In the genomic region with DNA sequence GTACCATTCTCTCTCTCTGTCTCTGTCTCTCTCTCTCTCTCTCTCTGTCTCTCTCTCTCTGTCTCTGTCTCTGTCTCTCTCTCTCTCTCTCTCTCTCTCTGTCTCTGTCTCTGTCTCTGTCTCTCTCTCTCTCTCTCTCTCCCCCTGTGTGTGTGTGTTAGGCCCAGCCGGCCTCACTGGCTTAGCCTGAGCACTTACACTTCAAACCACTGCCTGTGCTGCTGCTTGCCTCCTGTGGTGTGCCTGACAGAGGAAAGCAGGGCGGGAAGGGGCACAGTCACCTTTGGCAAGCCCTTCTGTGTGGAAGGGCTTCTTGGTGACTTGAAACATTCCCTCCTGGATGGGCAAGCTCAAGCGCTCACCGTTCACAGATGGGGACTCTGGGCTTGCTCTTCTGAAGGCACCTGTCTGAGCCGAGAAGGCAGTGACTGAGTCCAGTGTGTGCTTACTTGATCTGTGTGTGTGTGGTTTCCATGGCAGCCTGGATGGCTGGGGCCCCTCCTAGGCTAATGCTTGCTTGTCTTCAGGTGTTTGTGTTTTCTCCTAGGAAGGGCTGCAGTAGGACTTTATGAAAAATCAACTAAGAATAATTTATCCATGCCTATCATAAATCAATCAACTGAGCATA, we compare ENCODE assay signal across 12 mouse cellular contexts. TPM values are rescaled to one million over a fixed set of nuclear protein-coding genes. Genes with fewer than 3 reads are reported as not detected.
A peak's percentile ranks its signal among the peaks of the same experiment; 100 is the strongest.
DNase-seq lines count a peak whose midpoint lies in the region; ATAC-seq and TF ChIP-seq lines count a peak whose summit lies in the region.
"Had no signal": no experiment of that assay in that cellular context is flagged by ENCODE, and none has a peak within 500 bp of the region (broad histone marks: within the 10 kb centered on the region; RNA-seq: fewer than 3 reads in every experiment).

No protein-coding gene starts in this region.

- H3K4me3 ChIP-seq in forebrain, embryonic 10.5 days, result no peak overlapping the region
- no peak overlapping the region for H3K4me3 ChIP-seq in forebrain, embryonic 11.5 days (ENCODE audit: low read depth, low read length)
- H3K4me3 ChIP-seq in midbrain, embryonic 10.5 days, result no peak overlapping the region
- no peak overlapping the region for H3K4me3 ChIP-seq in midbrain, postnatal 0 days (ENCODE audit: low read depth, low read length)
- H3K4me3 ChIP-seq in liver, embryonic 12.5 days, result no peak overlapping the region
- no peak overlapping the region for H3K4me3 ChIP-seq in stomach, postnatal 0 days (ENCODE audit: low read depth, low read length)
- H3K4me3 ChIP-seq: hindbrain, embryonic 13.5 days; midbrain, embryonic 12.5 days had no signal

- H3K4me2 ChIP-seq in forebrain, embryonic 11.5 days (ENCODE audit: low read depth, low read length, severe bottlenecking), result no peak overlapping the region
- H3K4me2 ChIP-seq in midbrain, postnatal 0 days (ENCODE audit: low read depth, low read length, poor library complexity, severe bottlenecking), result no peak overlapping the region
- H3K4me2 ChIP-seq in liver, embryonic 12.5 days, result peak overlapping the region; percentile 57
- H3K4me2 ChIP-seq in stomach, postnatal 0 days (replicated peaks; ENCODE audit: low read depth), result no peak overlapping the region
- H3K4me2 ChIP-seq: hindbrain, embryonic 13.5 days; midbrain, embryonic 12.5 days had no signal

- no peak for ATAC-seq in forebrain, embryonic 11.5 days (replicated peaks; ENCODE audit: low FRiP score)
- ATAC-seq in midbrain, postnatal 0 days (ENCODE audit: low FRiP score), result no peak
- ATAC-seq in liver, embryonic 12.5 days, result peak; percentile 81
- peak; percentile 49; the same call in 1 of the 2 replicates for ATAC-seq in stomach, postnatal 0 days (ENCODE audit: low FRiP score, low TSS enrichment)
- ATAC-seq in frontal cortex, adult (ENCODE audit: low TSS enrichment), result no peak

- peaks cover 26% of the 10 kb centered on the region for H3K4me1 ChIP-seq in forebrain, embryonic 10.5 days
- no peaks in the 10 kb centered on the region for H3K4me1 ChIP-seq in forebrain, embryonic 11.5 days (replicated peaks; ENCODE audit: control insufficient read depth, insufficient read depth, low read length)
- H3K4me1 ChIP-seq in midbrain, embryonic 10.5 days, result peaks cover 11% of the 10 kb centered on the region
- H3K4me1 ChIP-seq in midbrain, postnatal 0 days (ENCODE audit: insufficient read depth, low read length), result 0 out of 2 replicates have a peak, but pooled peaks cover 4% of the 10 kb centered on the region
- peaks cover 68% of the 10 kb centered on the region for H3K4me1 ChIP-seq in liver, embryonic 12.5 days
- peaks cover 4% of the 10 kb centered on the region for H3K4me1 ChIP-seq in stomach, postnatal 0 days (replicated peaks; ENCODE audit: control insufficient read depth, insufficient read depth)

- DNase-seq in forebrain, embryonic 10.5 days (ENCODE audit: extremely low spot score, low spot score), result no peak
- DNase-seq in forebrain, embryonic 11.5 days (ENCODE audit: low spot score), result no peak
- DNase-seq in midbrain, embryonic 10.5 days (ENCODE audit: low spot score), result no peak
- no peak for DNase-seq in midbrain, postnatal 0 days (ENCODE audit: low spot score)
- no peak for DNase-seq in stomach, postnatal 0 days (ENCODE audit: low spot score)
- no peak for DNase-seq in cerebellum, postnatal 36 days
- DNase-seq: cerebellum, adult 8-10 months; right cerebral cortex, postnatal 25 days had no signal

- 48% methylated on average over 5 of the region's 5 CpGs for WGBS in forebrain, embryonic 10.5 days
- WGBS in forebrain, embryonic 11.5 days, result 45% methylated on average over 5 of the region's 5 CpGs
- WGBS in midbrain, embryonic 10.5 days, result 48% methylated on average over 5 of the region's 5 CpGs
- WGBS in midbrain, postnatal 0 days, result 43% methylated on average over 5 of the region's 5 CpGs
- 54% methylated on average over 5 of the region's 5 CpGs for WGBS in liver, embryonic 12.5 days (ENCODE audit: insufficient replicate concordance)
- WGBS in stomach, postnatal 0 days, result 49% methylated on average over 5 of the region's 5 CpGs

- TF ChIP-seq EP300 in stomach, postnatal 0 days (optimal IDR thresholded peaks at IDR 0.05), result no peak

- H3K9ac ChIP-seq in forebrain, embryonic 11.5 days (ENCODE audit: low read length), result no peak overlapping the region
- H3K9ac ChIP-seq in midbrain, postnatal 0 days (replicated peaks; ENCODE audit: low read length, poor library complexity, severe bottlenecking), result no peak overlapping the region
- H3K9ac ChIP-seq in liver, embryonic 12.5 days, result peak overlapping the region; percentile 64
- no peak overlapping the region for H3K9ac ChIP-seq in stomach, postnatal 0 days (ENCODE audit: low read length)
- H3K9ac ChIP-seq: hindbrain, embryonic 13.5 days; midbrain, embryonic 12.5 days had no signal

- no peaks in the 10 kb centered on the region for H3K27me3 ChIP-seq in forebrain, embryonic 10.5 days (ENCODE audit: poor library complexity, severe bottlenecking)
- no peaks in the 10 kb centered on the region for H3K27me3 ChIP-seq in forebrain, embryonic 11.5 days (ENCODE audit: control insufficient read depth, insufficient read depth, low read length)
- H3K27me3 ChIP-seq in midbrain, embryonic 10.5 days (ENCODE audit: low read depth, poor library complexity, severe bottlenecking), result no peaks in the 10 kb centered on the region
- H3K27me3 ChIP-seq in midbrain, postnatal 0 days (ENCODE audit: insufficient read depth, low read length), result no peaks in the 10 kb centered on the region
- H3K27me3 ChIP-seq in liver, embryonic 12.5 days (replicated peaks), result no peaks in the 10 kb centered on the region
- no peaks in the 10 kb centered on the region for H3K27me3 ChIP-seq in stomach, postnatal 0 days (ENCODE audit: control insufficient read depth, insufficient read depth, low read length)
- H3K27me3 ChIP-seq: hindbrain, embryonic 13.5 days; midbrain, embryonic 12.5 days had no signal

- peak overlapping the region; percentile 56; the same call in 1 of the 2 replicates for H3K27ac ChIP-seq in forebrain, embryonic 10.5 days
- no peak overlapping the region for H3K27ac ChIP-seq in forebrain, embryonic 11.5 days (ENCODE audit: low read depth, low read length)
- H3K27ac ChIP-seq in midbrain, embryonic 10.5 days (replicated peaks), result 0 out of 2 replicates have a peak overlapping the region, but pooled peaks have one; percentile 68
- H3K27ac ChIP-seq in midbrain, postnatal 0 days (ENCODE audit: low read depth, low read length), result no peak overlapping the region
- H3K27ac ChIP-seq in liver, embryonic 12.5 days, result peak overlapping the region; percentile 91
- no peak overlapping the region for H3K27ac ChIP-seq in stomach, postnatal 0 days (replicated peaks)
- H3K27ac ChIP-seq: hindbrain, embryonic 13.5 days; midbrain, embryonic 12.5 days had no signal

- peaks cover 17% of the 10 kb centered on the region for H3K36me3 ChIP-seq in forebrain, embryonic 10.5 days (replicated peaks)
- H3K36me3 ChIP-seq in forebrain, embryonic 11.5 days (ENCODE audit: control insufficient read depth, insufficient read depth, low read length), result no peaks in the 10 kb centered on the region
- H3K36me3 ChIP-seq in midbrain, embryonic 10.5 days, result peaks cover 16% of the 10 kb centered on the region
- peaks cover 7% of the 10 kb centered on the region for H3K36me3 ChIP-seq in midbrain, postnatal 0 days (ENCODE audit: insufficient read depth, low read length)
- H3K36me3 ChIP-seq in liver, embryonic 12.5 days, result no peaks in the 10 kb centered on the region
- no peaks in the 10 kb centered on the region for H3K36me3 ChIP-seq in stomach, postnatal 0 days (ENCODE audit: control insufficient read depth, insufficient read depth, low read length)

- TF ChIP-seq CTCF in midbrain, postnatal 0 days (IDR thresholded peaks at IDR 0.05), result no peak
- TF ChIP-seq CTCF in stomach, postnatal 0 days (IDR thresholded peaks at IDR 0.05; ENCODE audit: low read depth), result no peak

- no peaks in the 10 kb centered on the region for H3K9me3 ChIP-seq in forebrain, embryonic 10.5 days
- no peaks in the 10 kb centered on the region for H3K9me3 ChIP-seq in forebrain, embryonic 11.5 days (ENCODE audit: control insufficient read depth, low read length)
- no peaks in the 10 kb centered on the region for H3K9me3 ChIP-seq in midbrain, embryonic 10.5 days (replicated peaks)
- no peaks in the 10 kb centered on the region for H3K9me3 ChIP-seq in midbrain, postnatal 0 days (ENCODE audit: low read length)
- H3K9me3 ChIP-seq in liver, embryonic 12.5 days (replicated peaks), result no peaks in the 10 kb centered on the region
- no peaks in the 10 kb centered on the region for H3K9me3 ChIP-seq in stomach, postnatal 0 days (ENCODE audit: control insufficient read depth, low read length)
- H3K9me3 ChIP-seq: hindbrain, embryonic 13.5 days; midbrain, embryonic 12.5 days had no signal

RNA-seq across cellular contexts. Expression of a gene that starts 48.2 kb away (rescaled TPM):
- 45.5 and 46.6 TPM in 2 replicates for polyA plus RNA-seq in forebrain, embryonic 10.5 days (2016; fragmentation: Nextera tagmentation; extraction: Ambion mirVana)
- 55.7 and 59.3 TPM in 2 replicates for polyA plus RNA-seq in forebrain, embryonic 11.5 days (2014; fragmentation: Nextera tagmentation; extraction: Ambion mirVana)
- polyA plus RNA-seq in midbrain, embryonic 10.5 days (2016; fragmentation: Nextera tagmentation; extraction: Ambion mirVana), result 49.8 and 56.8 TPM in 2 replicates
- 62.0 and 78.0 TPM in 2 replicates for total RNA-seq in midbrain, postnatal 0 days (2014; rRNA removed)
- polyA plus RNA-seq in midbrain, postnatal 0 days (2015; fragmentation: Nextera tagmentation; extraction: Ambion mirVana), result 69.2 and 71.5 TPM in 2 replicates
- polyA plus RNA-seq in liver, embryonic 12.5 days (2016; fragmentation: Nextera tagmentation; extraction: Ambion mirVana), result 8.5 and 8.6 TPM in 2 replicates
- 91.8 and 96.2 TPM in 2 replicates for polyA plus RNA-seq in stomach, postnatal 0 days (2015; fragmentation: Nextera tagmentation; extraction: Ambion mirVana)

Comparison
In these comparisons a context has a peak if more than half of its experiments do, and no peak if none do; other contexts are left out.
1. H3K27ac ChIP-seq: peak in forebrain, embryonic 10.5 days (single experiment), midbrain, embryonic 10.5 days (single experiment) and liver, embryonic 12.5 days (single experiment); none in forebrain, embryonic 11.5 days (single experiment), midbrain, postnatal 0 days (single experiment) and stomach, postnatal 0 days (single experiment).
2. ATAC-seq: peak in liver, embryonic 12.5 days (single experiment) and stomach, postnatal 0 days (single experiment); none in forebrain, embryonic 11.5 days (single experiment), midbrain, postnatal 0 days (single experiment) and frontal cortex, adult (single experiment).